Mouse (Mus musculus) liver, embryonic 14.5 days (tissue): ENCODE results near the gene Cic.

Experiments
- CTCF ChIP-seq: IDR thresholded peaks from 2 replicates; pipeline ENCODE4 v1.5.1; 2016; ENCODE audit warnings: antibody characterized with exemption, low read depth, control low read depth
- EP300 ChIP-seq: IDR thresholded peaks from 2 replicates; pipeline ENCODE4 v1.6.1; 2016; ENCODE audit warnings: antibody characterized with exemption, low read depth

GRCm38 (mm10) chr7:25292107-25292506 is 24.6 kb downstream of the Cic start:
- TF ChIP-seq CTCF (no peak), EP300 (no peak)
